Comparison of ENCODE assay signal across 10 mouse cellular contexts in genomic region chr8:83049616-83050015, GRCm38 (mm10).
A peak's percentile ranks its signal among the peaks of the same experiment; 100 is the strongest.
DNase-seq lines count a peak whose midpoint lies in the region; ATAC-seq and TF ChIP-seq lines count a peak whose summit lies in the region.
"Had no signal": no experiment of that assay in that cellular context is flagged by ENCODE, and none has a peak within 500 bp of the region (broad histone marks: within the 10 kb centered on the region; RNA-seq: fewer than 3 reads in every experiment).

No protein-coding gene starts in this region.

- no peak for DNase-seq in liver, adult 2 months (ENCODE audit: extremely low read depth, low read depth, low spot score)
- DNase-seq in liver, postnatal 0 days = no peak
- DNase-seq in layer of hippocampus, adult 2 months (ENCODE audit: low spot score in 2 of 2) = peak; percentile 52 to 55
- no peak for DNase-seq in c-Kit-positive CD71-positive TER-119-positive erythroid progenitor cells, embryonic 14.5 days (ENCODE audit: low spot score)
- DNase-seq in left cerebral cortex, adult 2 months (ENCODE audit: extremely low spot score in 1 of 2, low spot score in 2 of 2) = no peak

- no peak overlapping the region for H3K4me2 ChIP-seq in liver, postnatal 0 days (ENCODE audit: low read depth, low read length)
- H3K4me2 ChIP-seq in forebrain, embryonic 12.5 days = no peak overlapping the region
- no peak overlapping the region for H3K4me2 ChIP-seq in midbrain, embryonic 15.5 days

- intact Hi-C loops in left cerebral cortex, adult 2 months (cut with DNase I) = no loop called here

- WGBS in liver, adult 2 months = 90% methylated on average over 1 of the region's 1 CpGs
- 88% methylated on average over 1 of the region's 1 CpGs for WGBS in liver, postnatal 0 days (ENCODE audit: insufficient replicate concordance)
- WGBS in forebrain, embryonic 12.5 days = 22% methylated on average over 1 of the region's 1 CpGs
- 5% methylated on average over 1 of the region's 1 CpGs for WGBS in midbrain, embryonic 15.5 days

- no peak for TF ChIP-seq CTCF in liver, adult 2 months (IDR thresholded peaks at IDR 0.05; ENCODE audit: low read depth, low read length)
- no peak for TF ChIP-seq CTCF in liver, postnatal 0 days (IDR thresholded peaks at IDR 0.05; ENCODE audit: low read depth)
- TF ChIP-seq CTCF in layer of hippocampus, adult 2 months (conservative IDR thresholded peaks at IDR 0.05) = no peak
- no peak for TF ChIP-seq CTCF in left cerebral cortex, adult 2 months (IDR thresholded peaks at IDR 0.05)

- TF ChIP-seq EP300 in liver, postnatal 0 days (IDR thresholded peaks at IDR 0.05; ENCODE audit: low read depth) = no peak

- H3K9me3 ChIP-seq in liver, postnatal 0 days (ENCODE audit: low read length) = no peaks in the 10 kb centered on the region
- no peaks in the 10 kb centered on the region for H3K9me3 ChIP-seq in forebrain, embryonic 12.5 days
- no peaks in the 10 kb centered on the region for H3K9me3 ChIP-seq in midbrain, embryonic 15.5 days
- H3K9me3 ChIP-seq: G1E; megakaryocyte, embryonic 14.5 days had no signal

- no peak for ATAC-seq in liver, postnatal 0 days
- 0 out of 2 replicates have a peak, but pooled peaks have one; percentile 27 for ATAC-seq in forebrain, embryonic 12.5 days (ENCODE audit: low FRiP score)
- ATAC-seq in midbrain, embryonic 15.5 days (replicated peaks) = no peak; the same call in 1 of the 2 replicates
- no peak for ATAC-seq in granulocyte monocyte progenitor cell, adult 5-6 weeks (replicated peaks; ENCODE audit: poor library complexity, severe bottlenecking)

- H3K36me3 ChIP-seq in liver, adult 2 months (ENCODE audit: control insufficient read depth, insufficient read depth, low read length) = no peaks in the 10 kb centered on the region
- no peaks in the 10 kb centered on the region for H3K36me3 ChIP-seq in liver, postnatal 0 days (replicated peaks; ENCODE audit: insufficient read depth, low read length)
- H3K36me3 ChIP-seq in forebrain, embryonic 12.5 days (replicated peaks) = no peaks in the 10 kb centered on the region
- no peaks in the 10 kb centered on the region for H3K36me3 ChIP-seq in midbrain, embryonic 15.5 days (replicated peaks)
- H3K36me3 ChIP-seq: G1E had no signal

- H3K9ac ChIP-seq in liver, adult 2 months (ENCODE audit: low read depth, low read length) = no peak overlapping the region
- no peak overlapping the region for H3K9ac ChIP-seq in liver, postnatal 0 days (replicated peaks)
- no peak overlapping the region for H3K9ac ChIP-seq in forebrain, embryonic 12.5 days
- no peak overlapping the region for H3K9ac ChIP-seq in midbrain, embryonic 15.5 days

- no peaks in the 10 kb centered on the region for H3K27me3 ChIP-seq in liver, adult 2 months (ENCODE audit: control insufficient read depth, insufficient read depth, low read length)
- no peaks in the 10 kb centered on the region for H3K27me3 ChIP-seq in liver, postnatal 0 days (ENCODE audit: insufficient read depth, low read length)
- no peaks in the 10 kb centered on the region for H3K27me3 ChIP-seq in forebrain, embryonic 12.5 days
- H3K27me3 ChIP-seq in midbrain, embryonic 15.5 days (replicated peaks) = no peaks in the 10 kb centered on the region
- H3K27me3 ChIP-seq: megakaryocyte, embryonic 14.5 days had no signal

- H3K79me2 ChIP-seq in liver, adult 2 months (ENCODE audit: control insufficient read depth, insufficient read depth, low read length) = no peaks in the 10 kb centered on the region

- no peak overlapping the region for H3K4me3 ChIP-seq in liver, adult 2 months (ENCODE audit: insufficient read depth, low read depth, low read length)
- H3K4me3 ChIP-seq in liver, postnatal 0 days (ENCODE audit: low read depth, low read length) = no peak overlapping the region
- H3K4me3 ChIP-seq in forebrain, embryonic 12.5 days (replicated peaks) = no peak overlapping the region
- H3K4me3 ChIP-seq in layer of hippocampus, adult 2 months = no peak overlapping the region
- no peak overlapping the region for H3K4me3 ChIP-seq in midbrain, embryonic 15.5 days
- H3K4me3 ChIP-seq in left cerebral cortex, adult 2 months = no peak overlapping the region
- H3K4me3 ChIP-seq: megakaryocyte, embryonic 14.5 days had no signal

- H3K27ac ChIP-seq in liver, adult 2 months (replicated peaks; ENCODE audit: insufficient read depth, low read depth, low read length) = peak overlapping the region; percentile 12; the same call in 1 of the 2 replicates
- H3K27ac ChIP-seq in liver, postnatal 0 days (ENCODE audit: low read depth) = no peak overlapping the region
- H3K27ac ChIP-seq in forebrain, embryonic 12.5 days = peak overlapping the region; percentile 60
- peak overlapping the region; percentile 86 for H3K27ac ChIP-seq in layer of hippocampus, adult 2 months
- peak overlapping the region; percentile 31; the same call in 1 of the 2 replicates for H3K27ac ChIP-seq in midbrain, embryonic 15.5 days
- H3K27ac ChIP-seq in left cerebral cortex, adult 2 months = no peak overlapping the region

- H3K4me1 ChIP-seq in liver, adult 2 months (ENCODE audit: control insufficient read depth, insufficient read depth, low read length) = no peaks in the 10 kb centered on the region
- H3K4me1 ChIP-seq in liver, postnatal 0 days (ENCODE audit: insufficient read depth) = no peaks in the 10 kb centered on the region
- H3K4me1 ChIP-seq in forebrain, embryonic 12.5 days = peaks cover 22% of the 10 kb centered on the region
- peaks cover 18% of the 10 kb centered on the region for H3K4me1 ChIP-seq in midbrain, embryonic 15.5 days

- TF ChIP-seq POLR2A in liver, adult 2 months (IDR thresholded peaks at IDR 0.05; ENCODE audit: extremely low read depth, insufficient read depth, low read length) = no peak

Comparison
In these comparisons a context has a peak if more than half of its experiments do, and no peak if none do; other contexts are left out.
1. H3K27ac ChIP-seq: peak in liver, adult 2 months (single experiment), forebrain, embryonic 12.5 days (single experiment), layer of hippocampus, adult 2 months (single experiment) and midbrain, embryonic 15.5 days (single experiment); none in liver, postnatal 0 days (single experiment) and left cerebral cortex, adult 2 months (single experiment).
2. DNase-seq: peak in layer of hippocampus, adult 2 months (2 of 2); none in liver, adult 2 months (single experiment), liver, postnatal 0 days (single experiment), c-Kit-positive CD71-positive TER-119-positive erythroid progenitor cells, embryonic 14.5 days (single experiment) and left cerebral cortex, adult 2 months (0 of 2).